Mouse (Mus musculus): Measurements from ENCODE around the gene Spg7.

- TF ChIP-seq CTCF (IDR thresholded peaks at IDR 0.05; ENCODE audit: low read depth) (peak; percentile 21), EP300 (IDR thresholded peaks at IDR 0.05; ENCODE audit: low read depth) (no peak)
Measured at GRCm38 (mm10) chr8:123066101-123066683, 3.5 kb downstream of the Spg7 start.
